Mouse (Mus musculus): Measurements from ENCODE around the gene Smc1b. TPM values are rescaled to one million over a fixed set of nuclear protein-coding genes. Genes with fewer than 3 reads are reported as not detected.

Gene Smc1b
- 0.05 and 0.08 TPM in 2 replicates for polyA plus RNA-seq (2021; fragmentation: Nextera tagmentation)
- long read RNA-seq, experiment 1 = 0 reads
- long read RNA-seq, experiment 2 = 0 reads

GRCm38 (mm10) chr15:85131275-85132192 is at the start of gene Smc1b, which contains the start of gene Ribc2:
Smc1b (minus strand) TSS chr15:85131964.
Ribc2 (plus strand) TSS chr15:85132078.

GRCm38 (mm10) chr15:85028648-85029047 is 103.1 kb downstream of the Smc1b start, which contains the start of gene Fam118a:
Fam118a (plus strand) TSS chr15:85028948.

DNA sequence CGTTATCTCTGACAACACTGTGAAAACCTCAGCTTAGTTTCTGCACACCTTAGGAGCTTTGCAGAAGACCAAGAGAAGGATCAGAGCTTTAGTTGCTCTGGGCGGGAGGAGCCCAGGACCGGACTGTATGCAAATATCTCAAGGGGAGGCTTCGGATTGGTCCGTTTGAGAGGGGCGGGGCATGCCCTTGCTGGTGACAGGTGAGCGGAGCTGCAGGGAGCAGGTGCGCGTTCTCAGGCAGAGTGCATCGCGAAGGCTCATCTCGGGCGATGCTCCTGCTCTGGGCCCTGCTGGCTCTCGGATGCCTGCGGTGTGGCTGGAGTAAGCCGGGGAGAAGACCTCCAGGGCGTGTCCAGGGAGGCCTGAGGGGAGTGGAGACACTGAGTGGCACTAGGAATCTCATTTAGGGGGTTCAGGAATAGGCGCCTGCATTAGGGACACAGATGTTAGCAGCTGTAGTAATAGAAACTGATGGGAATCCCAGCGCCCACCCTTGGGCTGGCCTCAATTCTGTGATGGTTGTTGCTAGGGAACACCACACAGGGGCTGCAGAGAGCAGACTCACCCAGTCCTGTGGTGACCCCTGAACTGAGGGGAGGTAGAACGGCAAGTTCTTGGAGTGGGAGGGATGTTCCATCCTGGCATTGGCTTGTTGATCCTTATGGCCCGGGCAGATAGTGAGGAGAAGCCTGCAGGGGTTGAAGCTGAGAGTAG is 114.7 kb downstream of the Smc1b start, which contains the start of gene Upk3a:
Upk3a (plus strand) TSS at position 191 of the 714 bp plus-strand sequence.

Other genes with a start within 250 kb of the Smc1b start
- gene Gm29666, start 211.9 kb downstream of the Smc1b start, polyA plus RNA-seq (2021; fragmentation: Nextera tagmentation) = 0.26 and 0.40 TPM in 2 replicates
- 12.2 and 12.5 TPM in 2 replicates for gene Nup50, start 208.6 kb downstream of the Smc1b start, polyA plus RNA-seq (2021; fragmentation: Nextera tagmentation)
- gene 5031439G07Rik, start 143.4 kb downstream of the Smc1b start, polyA plus RNA-seq (2021; fragmentation: Nextera tagmentation) = 4.2 and 4.6 TPM in 2 replicates
- 0.25 TPM in 1 of 2 replicates, not detected in the other for gene Upk3a, start 114.8 kb downstream of the Smc1b start, polyA plus RNA-seq (2021; fragmentation: Nextera tagmentation)
- gene Fam118a, start 103.0 kb downstream of the Smc1b start, polyA plus RNA-seq (2021; fragmentation: Nextera tagmentation) = 17.4 and 18.1 TPM in 2 replicates
- gene Ribc2, start 114 bp upstream of the Smc1b start, polyA plus RNA-seq (2021; fragmentation: Nextera tagmentation) = 0.74 and 1.2 TPM in 2 replicates
- 17.4 and 19.4 TPM in 2 replicates for gene Fbln1, start 74.0 kb upstream of the Smc1b start, polyA plus RNA-seq (2021; fragmentation: Nextera tagmentation)
- gene Atxn10, start 204.3 kb upstream of the Smc1b start, polyA plus RNA-seq (2021; fragmentation: Nextera tagmentation) = 321 and 350 TPM in 2 replicates